Mouse (Mus musculus) liver, adult (tissue): ENCODE measurements around the gene Crisp4.

Source experiments
- GATA4 ChIP-seq: IDR thresholded peaks from 2 replicates; pipeline ENCODE4 v1.6.1; 2014; ENCODE audit warnings: mild to moderate bottlenecking, low read length; ENCODE audit not compliant: insufficient replicate concordance

Gene Crisp4

DNA sequence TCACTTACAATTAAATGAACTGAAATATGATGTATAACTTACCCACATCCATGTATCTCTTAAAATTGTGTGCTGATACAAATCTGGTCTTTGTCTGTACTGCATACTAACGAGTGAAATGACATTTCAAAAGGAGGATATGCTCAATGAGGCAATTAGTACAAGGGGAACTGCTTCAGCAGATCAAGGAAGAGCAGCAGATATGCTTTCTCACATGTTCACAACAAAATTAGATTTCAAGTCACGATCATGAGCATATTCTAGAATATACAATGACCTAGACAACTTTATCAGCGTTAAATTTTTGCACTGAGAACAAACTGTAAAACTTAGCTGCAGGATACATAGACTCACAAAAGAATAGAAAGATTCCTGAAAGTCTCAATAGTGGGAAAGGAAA, at the start of gene Crisp4:
Gene Crisp4 (minus strand): TSS at position 101 of the 400 bp plus-strand sequence.
- TF ChIP-seq GATA4: no peak

DNA sequence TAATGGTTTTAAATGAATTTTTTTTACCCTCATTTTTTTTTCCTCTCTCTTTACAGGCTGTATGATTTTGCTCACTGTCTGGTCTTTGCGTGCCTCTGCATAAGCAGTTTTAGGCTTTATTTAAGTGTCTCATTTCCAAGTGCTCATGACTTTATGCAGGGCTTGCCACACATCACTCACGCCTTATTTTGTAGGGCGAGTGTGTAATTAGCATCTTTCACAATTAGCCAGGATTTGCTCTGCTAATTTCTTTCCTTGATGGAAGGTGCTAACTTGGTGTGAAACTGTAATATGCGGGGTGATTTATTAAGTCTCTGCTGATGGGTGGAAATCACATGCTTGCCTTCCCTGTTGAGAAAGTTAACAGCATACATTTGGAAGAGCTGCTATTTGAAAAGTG, 46.0 kb upstream of the Crisp4 start:
- TF ChIP-seq GATA4: no peak

DNA sequence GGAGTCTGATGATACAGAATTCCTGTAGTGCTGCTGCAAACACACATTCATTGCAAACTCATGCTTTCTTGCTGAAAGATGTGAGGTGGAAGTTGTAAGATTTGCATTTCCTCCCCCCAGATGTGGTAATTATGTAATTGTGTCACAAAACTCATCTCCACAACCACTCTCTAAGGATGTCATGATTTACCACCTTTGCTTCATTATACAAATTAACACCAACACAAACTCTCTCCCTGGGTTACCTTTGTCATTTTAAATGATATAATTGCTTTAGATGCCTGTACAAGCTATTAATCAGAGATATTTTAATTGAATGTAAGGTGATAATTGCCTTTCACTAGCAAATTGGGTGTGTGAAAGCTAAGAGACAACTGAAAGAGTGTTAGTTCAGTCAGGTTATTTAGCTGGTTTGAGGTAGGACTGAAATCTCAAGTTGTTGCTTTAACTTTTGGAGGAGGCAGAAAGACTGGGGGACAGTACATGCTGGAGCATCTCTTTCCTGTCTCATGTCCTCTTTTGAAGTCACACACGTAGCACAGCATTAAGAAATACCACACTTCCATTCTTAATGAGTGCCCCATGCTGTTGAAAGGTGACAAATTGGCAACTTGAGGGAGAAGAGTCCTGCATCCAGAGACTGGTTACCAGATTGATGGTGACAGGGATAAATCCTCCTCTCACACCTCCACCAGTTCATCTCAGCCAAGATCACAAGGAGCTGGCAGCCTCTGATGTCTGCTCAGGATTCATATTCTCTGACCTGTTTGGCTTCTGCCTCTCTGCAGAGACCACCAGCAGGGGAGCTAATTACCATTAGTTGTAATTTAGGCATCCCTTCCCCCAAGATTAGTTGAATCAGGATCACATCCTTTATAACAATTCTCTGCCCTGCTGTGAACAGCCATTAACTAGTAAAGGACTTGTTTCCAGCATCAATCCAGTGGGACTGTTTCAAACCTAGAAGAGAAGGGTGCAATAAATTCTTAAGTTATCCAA, 45.3 kb upstream of the Crisp4 start:
- no peak for TF ChIP-seq GATA4

DNA sequence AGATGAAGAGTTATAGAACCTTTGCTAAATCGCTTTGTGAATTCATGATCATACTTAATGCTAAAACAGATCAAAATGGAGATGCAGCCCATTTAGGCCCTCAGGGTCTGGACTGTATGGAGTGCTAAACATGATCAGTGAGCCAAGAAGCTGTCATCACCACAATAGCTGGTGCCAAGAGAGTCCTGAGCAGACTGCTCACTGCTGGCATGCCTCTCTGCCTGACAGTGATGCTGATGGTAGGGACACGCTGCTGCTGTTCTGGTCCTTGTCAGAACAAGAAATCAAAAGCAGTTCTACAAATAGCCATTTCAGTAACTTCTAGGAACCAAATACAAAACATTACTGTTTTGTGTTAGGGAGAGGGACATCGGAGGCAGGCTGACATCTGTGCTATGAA, 35.5 kb upstream of the Crisp4 start:
- no peak for TF ChIP-seq GATA4

DNA sequence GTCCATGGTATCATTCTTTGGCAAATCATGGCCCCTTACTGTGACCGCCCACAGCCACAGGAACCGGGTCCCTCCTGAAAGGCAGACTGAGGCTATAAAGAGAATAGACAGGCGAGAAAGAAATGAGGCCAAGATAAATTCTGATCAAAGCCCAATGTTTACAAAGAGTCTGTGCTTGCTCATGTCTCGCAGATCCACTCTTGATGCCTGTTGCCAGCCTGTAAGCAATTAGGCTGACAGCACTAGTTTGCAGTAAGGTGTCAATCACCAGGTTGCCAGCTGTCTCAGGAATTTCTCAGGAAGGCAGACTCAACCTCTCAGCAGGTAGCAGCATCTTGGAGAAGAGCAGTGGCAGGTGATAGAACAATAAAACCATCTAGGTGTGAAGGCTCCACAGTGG, 24.9 kb upstream of the Crisp4 start:
- TF ChIP-seq GATA4: no peak

DNA sequence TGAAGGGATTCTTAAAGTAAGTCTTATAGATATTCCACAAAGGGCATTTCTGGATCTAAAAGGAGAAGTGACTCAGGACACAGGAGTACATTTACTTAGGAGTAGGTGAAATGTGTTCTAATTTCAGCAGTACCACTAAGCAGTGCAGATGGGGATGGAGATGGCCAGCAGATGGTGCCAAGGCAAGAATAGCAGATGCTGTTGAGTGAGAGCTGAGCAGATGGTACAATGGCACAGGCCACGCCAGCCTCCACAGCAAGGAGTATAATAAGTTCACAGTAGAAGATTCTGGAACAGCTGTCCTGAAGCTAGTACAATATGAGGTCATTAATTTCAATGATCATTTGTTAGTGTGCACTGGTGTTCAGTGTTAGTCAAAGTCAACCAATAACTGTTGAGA, 22.6 kb upstream of the Crisp4 start:
- no peak for TF ChIP-seq GATA4

DNA sequence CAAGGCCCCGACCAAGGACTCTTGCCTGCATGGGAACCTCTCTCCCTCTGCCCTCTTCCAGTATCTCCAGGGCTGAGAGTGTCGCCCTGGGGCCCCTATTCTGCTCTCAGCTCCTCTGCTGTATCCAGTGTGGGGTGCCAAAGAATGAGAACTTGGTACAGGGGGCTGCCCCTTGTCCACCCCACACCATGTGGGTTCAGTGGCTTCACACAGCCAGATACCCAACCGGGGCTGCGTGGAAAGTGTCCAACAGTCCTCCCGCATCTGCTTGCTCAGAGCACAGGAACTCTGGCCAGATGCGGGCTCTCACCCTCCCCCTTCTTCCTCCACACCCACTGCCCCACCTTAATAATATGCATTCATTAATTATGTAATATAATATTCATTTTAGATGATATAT, 13.4 kb upstream of the Crisp4 start:
- no peak for TF ChIP-seq GATA4

DNA sequence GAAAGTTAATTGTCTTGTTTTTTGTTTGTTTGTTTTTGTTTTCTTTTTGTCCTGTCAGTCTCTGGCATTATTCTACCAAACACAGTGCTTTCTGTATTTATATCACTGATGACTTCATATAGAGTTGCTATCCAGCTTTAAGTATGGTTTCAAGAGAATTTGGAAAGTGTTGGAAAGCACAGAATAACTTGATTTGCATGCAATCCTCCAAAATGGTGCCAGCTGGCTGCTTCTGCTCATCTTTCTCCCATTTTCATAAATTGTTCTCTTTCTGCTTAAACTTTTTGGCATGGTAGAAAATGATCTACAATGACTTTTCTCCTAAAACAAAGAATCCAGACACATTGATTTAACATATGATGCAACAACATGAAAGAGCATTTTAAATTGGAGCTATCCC, 2.5 kb upstream of the Crisp4 start:
- TF ChIP-seq GATA4: no peak

DNA sequence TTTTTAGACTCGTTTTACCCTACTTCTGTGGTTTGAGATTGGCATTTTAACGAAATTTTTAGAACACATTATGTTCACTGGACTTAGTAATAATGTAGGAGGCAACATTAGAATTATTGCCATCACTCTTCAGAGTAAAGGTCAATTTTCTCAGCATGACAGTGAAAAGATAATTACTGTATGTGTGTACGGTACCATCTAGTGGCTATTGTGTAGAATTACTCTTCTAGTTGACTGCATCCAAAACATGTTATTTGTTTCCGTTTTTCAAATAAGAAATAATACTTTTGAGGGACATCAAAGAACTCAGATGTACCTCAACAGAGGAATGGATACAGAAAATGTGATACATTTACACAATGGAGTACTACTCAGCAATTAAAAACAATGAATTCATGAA, 14.0 kb downstream of the Crisp4 start:
- TF ChIP-seq GATA4: no peak

DNA sequence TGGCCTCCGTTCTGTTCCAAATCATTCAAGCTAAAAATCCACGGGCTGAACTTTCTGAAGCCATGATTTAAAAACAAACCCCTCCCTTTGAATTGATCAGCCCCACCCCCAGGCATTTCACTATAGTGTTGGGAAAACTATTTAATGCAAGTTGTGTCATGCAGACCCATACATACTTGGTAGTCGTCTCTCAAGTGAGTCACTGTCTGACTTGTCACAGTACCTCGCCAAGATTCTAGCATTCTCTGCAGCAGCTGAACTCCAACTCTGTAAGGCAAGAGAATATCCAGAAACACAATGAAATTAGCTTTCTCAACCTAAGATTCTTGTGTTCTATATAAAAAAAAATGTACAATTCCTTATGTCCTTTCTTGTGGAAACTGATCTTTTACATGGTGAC, 15.7 kb downstream of the Crisp4 start:
- TF ChIP-seq GATA4: no peak

DNA sequence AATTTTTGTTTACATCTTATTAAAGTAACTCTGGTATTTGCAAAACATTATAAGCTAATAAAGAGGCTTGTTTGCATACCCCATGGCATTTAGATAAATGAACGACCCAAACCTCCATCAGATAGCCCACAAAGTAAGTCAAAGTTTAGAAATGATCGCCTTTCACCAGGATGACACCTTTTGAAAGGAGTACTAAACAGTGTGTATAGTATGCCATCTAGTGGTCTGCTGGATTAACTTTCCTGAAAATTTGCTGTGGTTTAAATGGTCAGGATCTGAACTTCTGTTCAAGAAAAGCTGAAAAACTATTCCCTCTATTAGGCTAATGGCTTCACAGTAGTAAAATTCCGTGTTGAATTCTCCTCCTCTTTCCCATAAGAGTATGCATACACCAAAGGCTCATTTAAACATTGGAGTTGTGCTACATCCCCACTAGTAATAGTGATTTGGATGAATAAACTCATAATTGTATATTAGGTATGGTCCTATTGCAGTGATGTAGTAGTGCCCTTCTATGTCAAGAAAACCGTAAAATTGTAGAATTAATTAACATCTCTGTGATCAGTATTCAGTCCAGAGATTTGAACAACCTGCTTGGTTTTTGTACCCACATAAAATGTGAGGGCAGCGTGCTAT, 38.9 kb downstream of the Crisp4 start:
- TF ChIP-seq GATA4: no peak

DNA sequence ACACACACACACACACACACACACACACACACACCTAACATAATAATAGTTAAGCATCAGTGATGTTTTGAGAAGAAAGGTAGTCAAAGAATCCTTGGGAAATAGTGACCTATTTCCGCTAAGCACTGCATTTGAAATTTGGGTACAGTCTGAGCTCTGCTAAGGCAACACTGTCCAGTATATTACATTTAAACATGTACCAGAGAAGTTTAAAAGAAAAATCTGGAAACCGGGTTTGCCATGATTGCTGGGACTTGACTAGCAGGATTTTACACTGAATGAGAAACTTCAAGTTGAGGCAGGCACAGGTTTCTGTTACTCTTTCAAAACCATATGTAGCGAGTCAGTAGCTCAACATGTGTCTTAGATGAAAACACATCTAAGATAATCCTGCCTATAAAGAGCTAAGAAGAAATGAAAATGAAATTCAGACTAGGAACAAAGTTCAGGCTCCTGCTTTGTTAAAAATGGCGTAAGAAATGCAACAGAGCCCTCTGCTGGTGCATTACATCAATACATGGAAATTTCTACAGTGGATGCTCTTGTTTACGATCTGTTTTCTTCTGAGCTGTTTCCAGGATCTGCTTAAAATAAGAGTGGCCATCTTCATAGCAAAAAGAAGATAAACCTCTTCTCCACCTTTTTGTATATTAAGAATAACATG, 39.7 kb downstream of the Crisp4 start:
- TF ChIP-seq GATA4: no peak

DNA sequence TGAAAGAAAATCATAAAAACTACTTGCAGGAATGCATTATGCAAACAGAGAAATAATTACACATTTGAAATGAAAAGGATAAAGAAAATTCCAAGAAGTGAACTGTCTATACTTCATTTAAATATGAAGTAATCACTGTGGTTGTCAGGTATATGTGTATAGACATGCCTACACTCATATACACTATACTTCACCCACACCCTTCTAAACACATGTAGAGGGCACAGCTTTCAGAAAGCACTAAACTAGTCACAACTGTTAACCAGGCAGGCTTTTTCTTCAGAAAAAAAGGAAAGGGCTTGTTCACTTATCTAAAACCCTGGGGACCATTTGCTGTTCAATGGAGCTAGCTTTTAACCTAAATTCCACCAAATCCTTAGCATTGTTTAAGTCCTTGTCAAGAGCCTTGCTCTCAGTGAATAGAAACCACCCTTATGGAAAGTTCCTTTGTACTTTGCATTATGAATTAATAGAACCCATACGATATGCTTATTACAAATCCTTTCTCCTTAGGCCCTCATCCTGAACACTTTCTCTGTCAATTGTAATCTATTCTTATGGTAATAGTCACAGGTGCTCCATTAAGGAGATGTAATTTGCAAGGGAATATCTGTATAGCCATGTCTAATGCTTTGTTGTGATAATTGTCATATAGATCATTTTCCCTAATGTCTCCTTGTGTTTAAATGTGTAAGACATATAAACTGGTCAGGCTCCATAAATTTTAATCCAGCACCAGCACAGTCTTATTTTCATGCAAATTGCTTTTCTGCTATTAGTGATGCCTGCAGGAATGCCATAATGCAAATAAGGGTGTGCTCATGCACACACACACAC, 40.5 kb downstream of the Crisp4 start:
- no peak for TF ChIP-seq GATA4
